Mouse (Mus musculus) midbrain, embryonic 16.5 days (tissue): ENCODE results near the gene Amotl2. TPM values are rescaled to one million over a fixed set of nuclear protein-coding genes. Genes with fewer than 3 reads are reported as not detected.

Experiments used
- ATAC-seq: fragments of 200-750 bp; cut with Nextera tagmentation; 2 replicates; pipeline ENCODE4 v1.8.0; 2017; ENCODE audit warnings: moderate TSS enrichment
- H3K27ac ChIP-seq: fragments of 300-500 bp; sonication (generic); 2 replicates; pipeline ENCODE4 v1.5.1; 2014; ENCODE audit warnings: mild to moderate bottlenecking, low read length, mixed read lengths
- H3K27me3 ChIP-seq: fragments of 300-500 bp; sonication (generic); 2 replicates; pipeline ENCODE4 v1.6.1; 2014; ENCODE audit warnings: low read depth, low read length, mixed read lengths; ENCODE audit not compliant: control insufficient read depth, insufficient read depth
- H3K36me3 ChIP-seq: fragments of 300-500 bp; sonication (generic); 2 replicates; pipeline ENCODE4 v1.6.1; 2014; ENCODE audit warnings: mild to moderate bottlenecking, low read length, moderate library complexity, mixed read lengths; ENCODE audit not compliant: control insufficient read depth, insufficient read depth
- H3K4me1 ChIP-seq: fragments of 300-500 bp; sonication (generic); 2 replicates; pipeline ENCODE4 v1.6.1; 2014; ENCODE audit warnings: mild to moderate bottlenecking, low read length, mixed read lengths; ENCODE audit not compliant: control insufficient read depth, insufficient read depth
- H3K4me2 ChIP-seq: fragments of 300-500 bp; sonication (generic); 2 replicates; pipeline ENCODE4 v1.6.1; 2014; ENCODE audit warnings: mild to moderate bottlenecking, low read length, mixed read lengths
- H3K4me3 ChIP-seq: fragments of 300-500 bp; sonication (generic); 2 replicates; pipeline ENCODE4 v1.5.1; 2014; ENCODE audit warnings: low read depth, mild to moderate bottlenecking, low read length, moderate library complexity, mixed read lengths
- H3K9ac ChIP-seq: fragments of 300-500 bp; sonication (generic); 2 replicates; pipeline ENCODE4 v1.6.1; 2014; ENCODE audit warnings: low read depth, low read length, mixed read lengths
- H3K9me3 ChIP-seq: fragments of 300-500 bp; sonication (generic); replicated peaks from 2 replicates; pipeline ENCODE4 v1.6.1; 2014; ENCODE audit warnings: mild to moderate bottlenecking, low read length, mixed read lengths; ENCODE audit not compliant: control insufficient read depth, poor library complexity, severe bottlenecking
- WGBS: fragments of 180-500 bp; shearing (Covaris S2); extraction: QIAGEN DNeasy Blood & Tissue Kit; methylation state at CpG from one replicate; pipeline ENCODE4 v1.1.7; 2014; 5-methylcytosine and 5-hydroxymethylcytosine counted together
- polyA plus RNA-seq: library from polyadenylated mRNA; unstranded; fragments of >200 nt; fragmentation: Nextera tagmentation; extraction: Ambion mirVana; gene quantifications from 2 replicates; pipeline ENCODE4 v1.2.1, GENCODE M21; 2015

Amotl2 gene
- polyA plus RNA-seq, 1 experiment from 2014 or later = 58.4 TPM

- H3K36me3 ChIP-seq = no peaks in the 10 kb centered on the region
- H3K9ac ChIP-seq = no peak overlapping the region
- H3K27me3 ChIP-seq = no peaks in the 10 kb centered on the region
- no peaks in the 10 kb centered on the region for H3K9me3 ChIP-seq
- WGBS = 40% methylated on average over 3 of the region's 3 CpGs
- no peaks in the 10 kb centered on the region for H3K4me1 ChIP-seq
- no peak overlapping the region for H3K4me2 ChIP-seq
- no peak for ATAC-seq
- H3K27ac ChIP-seq = no peak overlapping the region
- H3K4me3 ChIP-seq = no peak overlapping the region
These were observed 52.8 kb downstream of the Amotl2 start for GRCm38 (mm10) chr9:102769257-102769656.

GRCm38 (mm10) chr9:102770190-102770589, 53.7 kb downstream of the Amotl2 start:
- ATAC-seq = no peak
- Histone ChIP-seq H3K4me3 (no peak overlapping the region), H3K4me2 (no peak overlapping the region), H3K9ac (no peak overlapping the region), H3K27ac (no peak overlapping the region), H3K9me3 (no peaks in the 10 kb centered on the region), H3K27me3 (no peaks in the 10 kb centered on the region), H3K4me1 (no peaks in the 10 kb centered on the region), H3K36me3 (no peaks in the 10 kb centered on the region)
- WGBS = 75% methylated on average over 16 of the region's 16 CpGs

- Histone ChIP-seq H3K27ac (no peak overlapping the region), H3K9ac (no peak overlapping the region), H3K36me3 (no peaks in the 10 kb centered on the region), H3K4me2 (no peak overlapping the region), H3K9me3 (no peaks in the 10 kb centered on the region), H3K4me3 (no peak overlapping the region), H3K27me3 (no peaks in the 10 kb centered on the region), H3K4me1 (no peaks in the 10 kb centered on the region)
- WGBS = 43% methylated on average over 21 of the region's 21 CpGs
- no peak for ATAC-seq
These were observed 54.9 kb downstream of the Amotl2 start for GRCm38 (mm10) chr9:102771308-102771895.

- Histone ChIP-seq H3K9me3 (no peaks in the 10 kb centered on the region), H3K27me3 (no peaks in the 10 kb centered on the region), H3K27ac (no peak overlapping the region), H3K9ac (no peak overlapping the region), H3K36me3 (no peaks in the 10 kb centered on the region), H3K4me1 (no peaks in the 10 kb centered on the region), H3K4me3 (no peak overlapping the region), H3K4me2 (no peak overlapping the region)
- no peak for ATAC-seq
- 72% methylated on average over 18 of the region's 18 CpGs for WGBS
These were observed 61.4 kb downstream of the Amotl2 start for GRCm38 (mm10) chr9:102777631-102778591.

GRCm38 (mm10) chr9:102779493-102779892, 63.0 kb downstream of the Amotl2 start:
- 8% methylated on average over 15 of the region's 15 CpGs for WGBS
- H3K4me3 ChIP-seq = no peak overlapping the region
- no peaks in the 10 kb centered on the region for H3K27me3 ChIP-seq
- no peaks in the 10 kb centered on the region for H3K9me3 ChIP-seq
- H3K4me1 ChIP-seq = no peaks in the 10 kb centered on the region
- no peak overlapping the region for H3K4me2 ChIP-seq
- no peak overlapping the region for H3K27ac ChIP-seq
- no peaks in the 10 kb centered on the region for H3K36me3 ChIP-seq
- ATAC-seq = no peak
- no peak overlapping the region for H3K9ac ChIP-seq

Other genes starting within 250 kb of the Amotl2 start
- gene Ky, start 210.9 kb upstream of the Amotl2 start, polyA plus RNA-seq = 0.51 and 0.90 TPM in 2 replicates
- 116 and 126 TPM in 2 replicates for gene Anapc13, start 90.4 kb upstream of the Amotl2 start, polyA plus RNA-seq
- gene Cep63, start 90.1 kb upstream of the Amotl2 start, polyA plus RNA-seq = 36.0 and 39.4 TPM in 2 replicates
- gene Ryk, start 118.2 kb downstream of the Amotl2 start, polyA plus RNA-seq = 10.7 and 11.5 TPM in 2 replicates